Mouse (Mus musculus): Measurements from ENCODE around the gene Gm11555.

DNA sequence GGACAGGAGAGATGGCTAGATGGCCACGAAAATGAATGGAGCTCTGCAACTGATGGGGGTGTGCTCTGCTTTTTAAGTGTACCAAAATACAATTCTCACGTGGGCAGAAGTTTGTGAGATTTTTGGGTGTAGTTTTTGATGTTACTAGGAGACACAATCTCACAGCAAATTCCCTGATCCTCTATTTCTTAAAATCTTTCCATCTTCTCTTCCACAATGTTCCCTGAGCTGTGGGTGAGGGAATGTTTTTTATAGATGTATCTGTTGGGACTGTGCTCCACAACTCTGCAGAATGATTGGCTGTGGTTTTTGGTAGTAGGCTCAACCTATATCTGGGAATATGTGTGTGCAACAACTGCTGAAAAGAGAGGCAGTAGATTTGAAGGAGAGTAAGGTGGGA, 16.7 kb downstream of the Gm11555 start:
- TF ChIP-seq POLR2A (IDR thresholded peaks at IDR 0.05; ENCODE audit: borderline replicate concordance, extremely low read depth, low read depth, low read length) (no peak), CTCF (IDR thresholded peaks at IDR 0.05; ENCODE audit: insufficient read depth, low read length) (no peak)
